ENCODE assay signal across 10 mouse cellular contexts in the genomic region with DNA sequence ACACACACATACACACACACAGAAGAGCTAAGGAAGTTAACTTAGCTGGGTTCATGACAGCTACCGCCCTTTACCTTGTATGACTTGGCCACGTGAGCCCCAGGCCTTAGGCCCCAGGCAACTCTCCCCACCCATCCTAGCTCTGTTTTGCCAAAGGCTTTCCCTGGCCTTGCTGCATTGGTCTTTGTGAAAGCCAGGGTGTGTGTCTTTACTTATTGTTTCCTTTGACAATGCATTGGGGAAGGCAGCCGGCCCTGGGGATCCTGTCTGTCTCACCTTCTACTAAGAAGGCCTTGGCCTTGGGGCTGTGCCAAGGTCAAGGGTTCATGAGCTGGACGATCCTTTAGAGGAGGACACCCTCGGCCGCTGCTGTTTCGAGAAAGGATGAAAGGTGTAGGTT. TPM values are rescaled to one million over a fixed set of nuclear protein-coding genes. Genes with fewer than 3 reads are reported as not detected.
A peak's percentile ranks its signal among the peaks of the same experiment; 100 is the strongest.
DNase-seq lines count a peak whose midpoint lies in the region; ATAC-seq and TF ChIP-seq lines count a peak whose summit lies in the region.
"Had no signal": no experiment of that assay in that cellular context is flagged by ENCODE, and none has a peak within 500 bp of the region (broad histone marks: within the 10 kb centered on the region; RNA-seq: fewer than 3 reads in every experiment).

No protein-coding gene starts in this region.

- H3K27me3 ChIP-seq in E14TG2a.4 (ENCODE audit: insufficient read depth, low read length): no peaks in the 10 kb centered on the region
- H3K27me3 ChIP-seq in embryonic facial prominence, embryonic 10.5 days (replicated peaks; ENCODE audit: low read depth, poor library complexity, severe bottlenecking): no peaks in the 10 kb centered on the region
- H3K27me3 ChIP-seq in hindbrain, embryonic 13.5 days: no peaks in the 10 kb centered on the region
- no peaks in the 10 kb centered on the region for H3K27me3 ChIP-seq in limb, embryonic 12.5 days
- H3K27me3 ChIP-seq: Patski had no signal

- no peak for DNase-seq in embryonic facial prominence, embryonic 10.5 days (ENCODE audit: low spot score)
- no peak for DNase-seq in left cerebral cortex, postnatal 14 days (ENCODE audit: low spot score in 2 of 2)
- no peak for DNase-seq in cerebellum, adult 18-20 months
- no peak for DNase-seq in layer of hippocampus, adult 18-20 months (ENCODE audit: low spot score in 2 of 2)
- no peak for DNase-seq in cerebellum, adult 8-10 months
- DNase-seq: cerebellum, adult 11-12 months had no signal

- intact Hi-C loops in left cerebral cortex, postnatal 14 days (cut with DNase I): no loop called here

- ATAC-seq in hindbrain, embryonic 13.5 days (ENCODE audit: low FRiP score): no peak
- no peak for ATAC-seq in limb, embryonic 12.5 days (ENCODE audit: insufficient number of reproducible peaks, insufficient read depth, low FRiP score, low TSS enrichment, low read depth)
- ATAC-seq: Patski had no signal

- H3K9ac ChIP-seq in hindbrain, embryonic 13.5 days: no peak overlapping the region
- H3K9ac ChIP-seq in limb, embryonic 12.5 days (replicated peaks): 0 out of 2 replicates have a peak overlapping the region, but pooled peaks have one; percentile 19

- peak overlapping the region; percentile 55 for H3K4me3 ChIP-seq in E14TG2a.4 (replicated peaks; ENCODE audit: low read length)
- H3K4me3 ChIP-seq in embryonic facial prominence, embryonic 10.5 days: no peak overlapping the region
- H3K4me3 ChIP-seq in hindbrain, embryonic 13.5 days: no peak overlapping the region
- H3K4me3 ChIP-seq in limb, embryonic 12.5 days (replicated peaks): no peak overlapping the region

- 56% methylated on average over 7 of the region's 7 CpGs for whole genome bisulfite sequencing in embryonic facial prominence, embryonic 10.5 days
- 29% methylated on average over 7 of the region's 7 CpGs for WGBS in hindbrain, embryonic 13.5 days
- 63% methylated on average over 7 of the region's 7 CpGs for WGBS in limb, embryonic 12.5 days

- TF ChIP-seq CTCF in E14TG2a.4 (conservative IDR thresholded peaks at IDR 0.05; ENCODE audit: low read length): no peak

- H3K4me1 ChIP-seq in E14TG2a.4 (replicated peaks; ENCODE audit: low read depth, low read length): peaks cover 63% of the 10 kb centered on the region
- peaks cover 78% of the 10 kb centered on the region for H3K4me1 ChIP-seq in embryonic facial prominence, embryonic 10.5 days
- peaks cover 78% of the 10 kb centered on the region for H3K4me1 ChIP-seq in hindbrain, embryonic 13.5 days (replicated peaks)
- peaks cover 76% of the 10 kb centered on the region for H3K4me1 ChIP-seq in limb, embryonic 12.5 days (replicated peaks)

- H3K4me2 ChIP-seq in hindbrain, embryonic 13.5 days: no peak overlapping the region
- H3K4me2 ChIP-seq in limb, embryonic 12.5 days: no peak overlapping the region

- peaks cover 54% of the 10 kb centered on the region for H3K36me3 ChIP-seq in E14TG2a.4 (ENCODE audit: insufficient read depth, low read length)
- no peaks in the 10 kb centered on the region for H3K36me3 ChIP-seq in embryonic facial prominence, embryonic 10.5 days (replicated peaks)
- H3K36me3 ChIP-seq in hindbrain, embryonic 13.5 days: no peaks in the 10 kb centered on the region
- no peaks in the 10 kb centered on the region for H3K36me3 ChIP-seq in limb, embryonic 12.5 days

- peaks cover 76% of the 10 kb centered on the region for H3K9me3 ChIP-seq in E14TG2a.4 (ENCODE audit: low read length)
- H3K9me3 ChIP-seq in embryonic facial prominence, embryonic 10.5 days: no peaks in the 10 kb centered on the region
- no peaks in the 10 kb centered on the region for H3K9me3 ChIP-seq in hindbrain, embryonic 13.5 days
- H3K9me3 ChIP-seq in limb, embryonic 12.5 days: no peaks in the 10 kb centered on the region

- peak overlapping the region; percentile 79 for H3K27ac ChIP-seq in embryonic facial prominence, embryonic 10.5 days (replicated peaks)
- H3K27ac ChIP-seq in hindbrain, embryonic 13.5 days: peak overlapping the region; percentile 70; the same call in 1 of the 2 replicates
- H3K27ac ChIP-seq in limb, embryonic 12.5 days: peak overlapping the region; percentile 79

RNA-seq across cellular contexts. Expression of a gene that starts 38.3 kb away (rescaled TPM):
- polyA plus RNA-seq in embryonic facial prominence, embryonic 10.5 days (2016; fragmentation: Nextera tagmentation; extraction: Ambion mirVana): 14.1 and 14.7 TPM in 2 replicates
- polyA plus RNA-seq in hindbrain, embryonic 13.5 days (2015; fragmentation: Nextera tagmentation; extraction: Ambion mirVana): 43.0 and 46.2 TPM in 2 replicates
- 15.2 and 16.3 TPM in 2 replicates for polyA plus RNA-seq in limb, embryonic 12.5 days (2016; fragmentation: Nextera tagmentation; extraction: Ambion mirVana)
- 100 to 1,000 TPM; 217 to 226 TPM for total RNA-seq in left cerebral cortex, postnatal 14 days (2021)
- total RNA-seq in layer of hippocampus, adult 18-20 months (2021): 100 to 1,000 TPM; 228 to 237 TPM

RNA-seq across cellular contexts. Expression of a gene that starts 58.6 kb away (rescaled TPM):
- 140 TPM in 2 replicates for polyA plus RNA-seq in embryonic facial prominence, embryonic 10.5 days (2016; fragmentation: Nextera tagmentation; extraction: Ambion mirVana)
- polyA plus RNA-seq in hindbrain, embryonic 13.5 days (2015; fragmentation: Nextera tagmentation; extraction: Ambion mirVana): 106 and 109 TPM in 2 replicates
- 193 and 212 TPM in 2 replicates for polyA plus RNA-seq in limb, embryonic 12.5 days (2016; fragmentation: Nextera tagmentation; extraction: Ambion mirVana)
- total RNA-seq in left cerebral cortex, postnatal 14 days (2021): 1 to 10 TPM; 8.8 to 8.9 TPM
- 1 to 10 TPM; 7.7 to 8.3 TPM for total RNA-seq in layer of hippocampus, adult 18-20 months (2021)
